Mouse (Mus musculus) lung, embryonic 16.5 days (tissue): Measurements from ENCODE around the gene Filip1. TPM values are rescaled to one million over a fixed set of nuclear protein-coding genes. Genes with fewer than 3 reads are reported as not detected.

Experiments
- ATAC-seq: fragments of 200-750 bp; cut with Nextera tagmentation; 2 replicates; pipeline ENCODE4 v1.8.0; 2017; ENCODE audit warnings: low read depth, mild to moderate bottlenecking, moderate library complexity
- H3K27ac ChIP-seq: fragments of 300-500 bp; sonication (generic); 2 replicates; pipeline ENCODE4 v1.5.1; 2014; ENCODE audit warnings: mild to moderate bottlenecking, control low read depth, low read length
- H3K27me3 ChIP-seq: fragments of 300-500 bp; sonication (generic); 2 replicates; pipeline ENCODE4 v1.6.1; 2014; ENCODE audit warnings: low read depth, low read length, mixed read lengths; ENCODE audit not compliant: control insufficient read depth, insufficient read depth
- H3K36me3 ChIP-seq: fragments of 300-500 bp; sonication (generic); 2 replicates; pipeline ENCODE4 v1.6.1; 2014; ENCODE audit warnings: low read length; ENCODE audit not compliant: control insufficient read depth, insufficient read depth
- H3K4me1 ChIP-seq: fragments of 300-500 bp; sonication (generic); replicated peaks from 2 replicates; pipeline ENCODE4 v1.6.1; 2014; ENCODE audit warnings: low read length, mixed read lengths; ENCODE audit not compliant: control insufficient read depth, insufficient read depth
- H3K4me2 ChIP-seq: fragments of 300-500 bp; sonication (generic); 2 replicates; pipeline ENCODE4 v1.6.1; 2014; ENCODE audit warnings: low read depth, low read length, control low read depth
- H3K4me3 ChIP-seq: fragments of 300-500 bp; sonication (generic); 2 replicates; pipeline ENCODE4 v1.5.1; 2014; ENCODE audit warnings: mild to moderate bottlenecking, low read length, control low read depth
- H3K9ac ChIP-seq: fragments of 300-500 bp; sonication (generic); 2 replicates; pipeline ENCODE4 v1.6.1; 2014; ENCODE audit warnings: low read length, control low read depth
- H3K9me3 ChIP-seq: fragments of 300-500 bp; sonication (generic); 2 replicates; pipeline ENCODE4 v1.6.1; 2016; ENCODE audit warnings: low read length; ENCODE audit not compliant: control insufficient read depth
- WGBS: fragments of 180-500 bp; shearing (Covaris S2); extraction: QIAGEN DNeasy Blood & Tissue Kit; methylation state at CpG from one replicate; pipeline ENCODE4 v1.1.7; 2014; 5-methylcytosine and 5-hydroxymethylcytosine counted together
- polyA plus RNA-seq: library from polyadenylated mRNA; unstranded; fragments of >200 nt; fragmentation: Nextera tagmentation; extraction: Ambion mirVana; gene quantifications from 2 replicates; pipeline ENCODE4 v1.2.1, GENCODE M21; 2015

Filip1 gene
- polyA plus RNA-seq, 1 experiment from 2014 or later = 14.2 TPM

DNA sequence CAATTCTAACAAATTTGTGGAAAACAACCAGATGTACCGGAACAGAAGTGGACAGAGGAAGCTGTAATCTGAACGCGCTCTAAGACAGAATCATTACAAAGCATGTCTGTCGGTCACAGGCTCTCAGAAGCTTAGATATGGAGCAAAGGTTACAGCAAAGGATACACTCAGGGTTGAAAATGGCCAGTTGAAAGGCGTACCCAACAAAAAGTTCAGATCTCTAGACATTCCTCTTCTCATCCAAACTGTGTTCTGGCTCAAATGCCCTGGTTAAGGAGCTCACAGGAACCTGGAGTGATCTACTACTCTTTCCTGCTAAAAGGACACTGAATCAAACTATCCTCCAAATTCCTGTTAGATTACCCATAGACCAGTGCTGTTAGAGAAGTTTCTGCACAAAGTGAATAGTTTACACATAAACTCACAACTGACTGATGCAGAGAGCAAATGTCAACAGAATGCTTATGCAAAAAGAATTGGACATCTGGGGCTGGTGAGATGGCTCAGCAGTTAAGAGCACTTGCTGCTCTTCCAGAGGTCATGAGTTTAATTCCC, 245.6 kb downstream of the Filip1 start:
- ATAC-seq = no peak
- Histone ChIP-seq H3K27me3 (no peaks in the 10 kb centered on the region), H3K4me2 (no peak overlapping the region), H3K4me1 (peaks cover 8% of the 10 kb centered on the region), H3K9me3 (no peaks in the 10 kb centered on the region), H3K4me3 (no peak overlapping the region), H3K36me3 (no peaks in the 10 kb centered on the region), H3K27ac (no peak overlapping the region), H3K9ac (no peak overlapping the region)
- 83% methylated on average over 5 of the region's 5 CpGs for WGBS

DNA sequence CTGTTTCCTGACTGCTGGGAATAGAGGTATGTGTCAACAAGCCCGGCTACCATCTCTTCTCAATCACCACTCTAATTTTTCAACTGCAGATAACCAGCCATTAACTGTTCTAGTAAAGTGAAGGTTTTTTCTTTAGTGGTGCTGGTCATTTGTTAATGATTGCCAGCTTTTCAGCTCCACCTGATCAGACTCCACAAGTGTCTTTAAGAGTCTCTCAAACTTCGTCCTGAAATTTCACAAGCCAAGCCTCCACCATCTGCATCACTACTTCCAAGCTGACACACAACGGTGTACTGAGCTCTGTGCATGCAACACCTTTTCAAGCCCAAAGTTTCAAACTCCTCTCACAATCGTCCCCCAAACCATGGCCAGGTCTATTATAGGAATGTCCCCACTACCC, 247.3 kb downstream of the Filip1 start:
- peak; percentile 76 for ATAC-seq
- Histone ChIP-seq H3K4me2 (no peak overlapping the region), H3K4me1 (peaks cover 10% of the 10 kb centered on the region), H3K27ac (peak overlapping the region; percentile 81), H3K9ac (no peak overlapping the region), H3K9me3 (no peaks in the 10 kb centered on the region), H3K4me3 (no peak overlapping the region), H3K36me3 (no peaks in the 10 kb centered on the region), H3K27me3 (no peaks in the 10 kb centered on the region)
- 50% methylated on average over 4 of the region's 4 CpGs for WGBS

Other genes with a start within 250 kb of the Filip1 start
- gene Tmem30a, start 219.3 kb downstream of the Filip1 start, polyA plus RNA-seq = 96.6 and 97.3 TPM in 2 replicates
- 44.4 and 52.8 TPM in 2 replicates for gene Senp6, start 54.1 kb upstream of the Filip1 start, polyA plus RNA-seq
- gene Myo6, start 152.2 kb upstream of the Filip1 start, polyA plus RNA-seq = 27.9 and 29.0 TPM in 2 replicates